Mouse (Mus musculus): ENCODE results near the gene Cd300c2. TPM values are rescaled to one million over a fixed set of nuclear protein-coding genes. Genes with fewer than 3 reads are reported as not detected.

The Cd300c2 gene
- total RNA-seq, 1 experiment = not detected

- H3K27ac ChIP-seq (ENCODE audit: insufficient read depth, low read depth, low read length, poor library complexity, severe bottlenecking) = no peak overlapping the region
- no peak for DNase-seq (ENCODE audit: low read depth, low spot score)
- H3K9ac ChIP-seq (ENCODE audit: insufficient read depth, low read depth, low read length, poor library complexity, severe bottlenecking) = no peak overlapping the region
- TF ChIP-seq MAFK (IDR thresholded peaks at IDR 0.05; ENCODE audit: insufficient read depth, low read depth, low read length) = no peak
- TF ChIP-seq ZNF384 (IDR thresholded peaks at IDR 0.05; ENCODE audit: low read depth, low read length) = no peak
- TF ChIP-seq ZC3H11A (IDR thresholded peaks at IDR 0.05; ENCODE audit: borderline replicate concordance, low read depth, low read length) = no peak
- TF ChIP-seq CHD2 (IDR thresholded peaks at IDR 0.05; ENCODE audit: low read depth, low read length) = no peak
- H3K36me3 ChIP-seq (ENCODE audit: control insufficient read depth, insufficient read depth, low read length, poor library complexity, severe bottlenecking) = no peaks in the 10 kb centered on the region
- H3K4me1 ChIP-seq (ENCODE audit: control insufficient read depth in 2 of 2, insufficient read depth in 2 of 2, low read length in 2 of 2, poor library complexity in 1 of 2) = peaks cover 0 to 3% of the 10 kb centered on the region in 2 experiments; a peak in 1 of 4 replicates
- in situ Hi-C loops (cut with MboI; ENCODE audit: low sequenced_read_pairs in 2 of 2, unreplicated experiment in 2 of 2) = no loop called here
- no peak overlapping the region for H3K4me3 ChIP-seq (ENCODE audit: insufficient read depth in 1 of 2, low read depth in 1 of 2, low read length in 2 of 2, poor library complexity in 1 of 2, severe bottlenecking in 1 of 2)
- H3K9me3 ChIP-seq (ENCODE audit: control insufficient read depth, insufficient read depth, low read depth, low read length) = no peaks in the 10 kb centered on the region
Observed at GRCm38 (mm10) chr11:114965182-114965828, 36.4 kb downstream of the Cd300c2 start.

- Histone ChIP-seq H3K9ac (ENCODE audit: insufficient read depth, low read depth, low read length, poor library complexity, severe bottlenecking) (no peak overlapping the region), H3K4me3 (ENCODE audit: insufficient read depth in 1 of 2, low read depth in 1 of 2, low read length in 2 of 2, poor library complexity in 1 of 2, severe bottlenecking in 1 of 2) (no peak overlapping the region), H3K4me1 (ENCODE audit: control insufficient read depth in 2 of 2, insufficient read depth in 2 of 2, low read length in 2 of 2, poor library complexity in 1 of 2) (peaks cover 0 to 4% of the 10 kb centered on the region in 2 experiments; a peak in 1 of 4 replicates), H3K27ac (ENCODE audit: insufficient read depth, low read depth, low read length, poor library complexity, severe bottlenecking) (no peak overlapping the region), H3K9me3 (ENCODE audit: control insufficient read depth, insufficient read depth, low read depth, low read length) (no peaks in the 10 kb centered on the region), H3K36me3 (ENCODE audit: control insufficient read depth, insufficient read depth, low read length, poor library complexity, severe bottlenecking) (no peaks in the 10 kb centered on the region)
- TF ChIP-seq MAFK (IDR thresholded peaks at IDR 0.05; ENCODE audit: insufficient read depth, low read depth, low read length) (no peak), ZC3H11A (IDR thresholded peaks at IDR 0.05; ENCODE audit: borderline replicate concordance, low read depth, low read length) (no peak), CHD2 (IDR thresholded peaks at IDR 0.05; ENCODE audit: low read depth, low read length) (no peak), ZNF384 (IDR thresholded peaks at IDR 0.05; ENCODE audit: low read depth, low read length) (no peak), HCFC1 (IDR thresholded peaks at IDR 0.05; ENCODE audit: borderline replicate concordance, insufficient read depth, low read length) (no peak)
- in situ Hi-C loops (cut with MboI; ENCODE audit: low sequenced_read_pairs in 2 of 2, unreplicated experiment in 2 of 2) = no loop called here
- DNase-seq (ENCODE audit: low read depth, low spot score) = no peak
Observed at GRCm38 (mm10) chr11:114960369-114960768, 41.3 kb downstream of the Cd300c2 start.

Other genes starting within 250 kb of the Cd300c2 start
- 0.90 and 1.1 TPM in 2 replicates for gene Kif19a, start 236.5 kb downstream of the Cd300c2 start, total RNA-seq (2012; rRNA removed)
- gene Btbd17, start 205.9 kb downstream of the Cd300c2 start, total RNA-seq (2012; rRNA removed) = 1.6 and 1.7 TPM in 2 replicates
- 0.27 TPM in 1 of 2 replicates, not detected in the other for gene Gpr142, start 203.0 kb downstream of the Cd300c2 start, total RNA-seq (2012; rRNA removed)
- 35.9 and 36.5 TPM in 2 replicates for gene Gprc5c, start 150.7 kb downstream of the Cd300c2 start, total RNA-seq (2012; rRNA removed)
- 0.22 and 0.58 TPM in 2 replicates for gene Cd300a, start 111.8 kb downstream of the Cd300c2 start, total RNA-seq (2012; rRNA removed)
- gene Cd300lb, start 67.5 kb downstream of the Cd300c2 start, total RNA-seq (2012; rRNA removed) = not detected in 2 replicates
- not detected in 2 replicates for gene Cd300c, start 32.7 kb downstream of the Cd300c2 start, total RNA-seq (2012; rRNA removed)
- gene Cd300ld, start 12.0 kb downstream of the Cd300c2 start, total RNA-seq (2012; rRNA removed) = 0.09 TPM in 1 of 2 replicates, not detected in the other
- not detected in 2 replicates for gene Cd300ld2, start 14.3 kb upstream of the Cd300c2 start, total RNA-seq (2012; rRNA removed)
- not detected in 2 replicates for gene Cd300ld4, start 25.1 kb upstream of the Cd300c2 start, total RNA-seq (2012; rRNA removed)
- gene Cd300ld5, start 35.9 kb upstream of the Cd300c2 start, total RNA-seq (2012; rRNA removed) = not detected in 2 replicates
- not detected in 2 replicates for gene Cd300ld3, start 46.5 kb upstream of the Cd300c2 start, total RNA-seq (2012; rRNA removed)
- 0.09 and 0.11 TPM in 2 replicates for gene Cd300e, start 60.3 kb upstream of the Cd300c2 start, total RNA-seq (2012; rRNA removed)
- gene Rab37, start 89.6 kb upstream of the Cd300c2 start, total RNA-seq (2012; rRNA removed) = 0.67 and 0.85 TPM in 2 replicates
- gene Cd300lf, start 132.1 kb upstream of the Cd300c2 start, total RNA-seq (2012; rRNA removed) = 0.40 and 0.42 TPM in 2 replicates
- gene Slc9a3r1, start 161.5 kb upstream of the Cd300c2 start, total RNA-seq (2012; rRNA removed) = 40.3 and 43.9 TPM in 2 replicates
- gene Tmem104, start 185.6 kb upstream of the Cd300c2 start, total RNA-seq (2012; rRNA removed) = 14.7 and 17.2 TPM in 2 replicates
- gene Nat9, start 186.0 kb upstream of the Cd300c2 start, total RNA-seq (2012; rRNA removed) = 16.9 and 19.3 TPM in 2 replicates